Mouse (Mus musculus): ENCODE measurements around the gene Mup9.
"Not testable (repeated sequence)": the region's sequence is repeated elsewhere in the genome, so short reads cannot be mapped to it uniquely, and the experiment has no call there.

The Mup9 gene

DNA sequence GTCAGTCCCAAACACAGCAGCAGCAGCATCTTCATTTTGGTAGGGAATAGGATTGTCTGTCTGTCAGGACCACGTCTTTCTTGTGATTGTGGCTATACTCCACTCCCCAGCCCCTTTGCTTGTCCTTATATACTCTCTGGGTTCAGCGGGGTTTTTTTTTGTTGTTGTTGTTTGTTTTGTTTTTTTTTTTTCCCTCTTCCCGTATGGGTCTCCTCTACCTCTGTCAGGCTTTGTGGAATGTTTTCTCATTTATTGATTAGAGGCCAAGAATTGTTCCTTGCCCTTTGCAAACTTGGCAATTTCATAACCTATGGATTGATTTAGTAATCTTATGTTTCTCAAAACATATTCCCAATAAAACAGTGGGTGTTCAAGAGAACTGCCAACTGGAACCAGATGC, at the start of gene Mup9:
Gene Mup9 (minus strand): TSS at position 101 of the 400 bp plus-strand sequence.
- DNase-seq (ENCODE audit: extremely low read depth, insufficient read length, low spot score): not testable (repeated sequence)
